Comparison of ENCODE assay signal across 24 mouse cellular contexts in the genomic region with DNA sequence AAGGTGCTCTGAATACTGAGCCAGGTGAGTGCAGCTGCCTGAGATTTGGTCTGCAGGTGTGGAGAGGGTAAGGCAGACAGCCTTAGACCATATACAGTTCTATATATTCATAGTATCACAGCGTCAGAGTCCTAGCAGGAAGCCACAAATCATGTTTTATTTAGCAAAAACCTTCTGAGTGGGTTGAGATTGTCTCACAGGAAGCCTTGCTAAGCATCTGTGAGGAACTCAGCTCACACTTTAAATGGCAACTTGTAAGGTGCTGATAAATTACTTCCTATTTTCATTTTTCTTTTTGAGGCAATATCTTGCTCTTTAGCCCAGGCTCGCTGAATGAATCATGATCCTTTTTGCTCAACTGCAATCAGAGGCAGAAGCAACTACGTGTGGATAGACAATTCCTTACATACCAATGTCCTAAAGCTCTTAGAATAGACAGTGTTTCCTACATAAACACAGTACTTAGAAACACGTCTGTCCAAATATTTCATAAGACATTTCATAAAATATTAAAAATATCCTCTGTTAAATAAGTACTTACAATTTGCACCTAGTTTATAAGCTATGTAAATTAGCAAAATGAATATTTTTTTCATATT.
DNase-seq lines count a peak whose midpoint lies in the region; ATAC-seq and TF ChIP-seq lines count a peak whose summit lies in the region.
"Had no signal": no experiment of that assay in that cellular context is flagged by ENCODE, and none has a peak within 500 bp of the region (broad histone marks: within the 10 kb centered on the region; RNA-seq: fewer than 3 reads in every experiment).

No protein-coding gene starts in this region.

- no peaks in the 10 kb centered on the region for H3K79me2 ChIP-seq in MEL (ENCODE audit: control insufficient read depth, insufficient read depth, low read length, poor library complexity)
- no peaks in the 10 kb centered on the region for H3K79me2 ChIP-seq in macrophage (ENCODE audit: inconsistent target)

- peak; percentile 21 to 26; a peak in 1 of 4 replicates for TF ChIP-seq EP300 in MEL (IDR thresholded peaks at IDR 0.05; ENCODE audit: low read depth in 1 of 2, low read length in 2 of 2)

- no peaks in the 10 kb centered on the region for H3K36me3 ChIP-seq in hindbrain, embryonic 16.5 days (ENCODE audit: control insufficient read depth, insufficient read depth, low read length)
- H3K36me3 ChIP-seq in hindbrain, embryonic 13.5 days, result no peaks in the 10 kb centered on the region
- H3K36me3 ChIP-seq in lung, embryonic 14.5 days (ENCODE audit: insufficient read depth), result no peaks in the 10 kb centered on the region
- H3K36me3 ChIP-seq in MEL (ENCODE audit: control insufficient read depth in 1 of 2, insufficient read depth in 2 of 2, low read length in 2 of 2), result no peaks in the 10 kb centered on the region
- no peaks in the 10 kb centered on the region for H3K36me3 ChIP-seq in macrophage (ENCODE audit: inconsistent target)
- H3K36me3 ChIP-seq: embryonic facial prominence, embryonic 10.5 days; forebrain, embryonic 12.5 days; G1E; heart, embryonic 15.5 days; limb, embryonic 13.5 days; neural tube, embryonic 12.5 days; stomach, embryonic 15.5 days had no signal

- no peak overlapping the region for H3K9ac ChIP-seq in hindbrain, embryonic 16.5 days (ENCODE audit: low read depth, low read length)
- H3K9ac ChIP-seq in hindbrain, embryonic 13.5 days, result no peak overlapping the region
- no peak overlapping the region for H3K9ac ChIP-seq in lung, embryonic 14.5 days
- H3K9ac ChIP-seq in MEL (ENCODE audit: control insufficient read depth, low read depth, low read length, poor library complexity, severe bottlenecking), result no peak overlapping the region
- H3K9ac ChIP-seq: forebrain, embryonic 12.5 days; heart, embryonic 15.5 days; limb, embryonic 13.5 days; neural tube, embryonic 12.5 days; stomach, embryonic 15.5 days had no signal

- no peaks in the 10 kb centered on the region for H3K4me1 ChIP-seq in hindbrain, embryonic 16.5 days (ENCODE audit: control insufficient read depth, insufficient read depth, low read depth, low read length)
- H3K4me1 ChIP-seq in hindbrain, embryonic 13.5 days (replicated peaks), result peaks cover 26% of the 10 kb centered on the region
- no peaks in the 10 kb centered on the region for H3K4me1 ChIP-seq in lung, embryonic 14.5 days (ENCODE audit: insufficient read depth)
- H3K4me1 ChIP-seq in MEL (ENCODE audit: control insufficient read depth in 1 of 2, insufficient read depth in 2 of 2, low read length in 2 of 2), result no peaks in the 10 kb centered on the region
- H3K4me1 ChIP-seq: limb, embryonic 13.5 days; megakaryocyte, embryonic 14.5 days; stomach, embryonic 15.5 days had no signal

- TF ChIP-seq CTCF in lung, embryonic 14.5 days (IDR thresholded peaks at IDR 0.05; ENCODE audit: low read depth), result no peak
- no peak for TF ChIP-seq CTCF in MEL (IDR thresholded peaks at IDR 0.05 in 2 of 3, conservative IDR thresholded peaks at IDR 0.05 in 1 of 3; ENCODE audit: control insufficient read depth in 1 of 3, insufficient read depth in 1 of 3, low read depth in 2 of 3, low read length in 3 of 3, poor library complexity in 1 of 3, severe bottlenecking in 1 of 3)

- H3K4me3 ChIP-seq in hindbrain, embryonic 16.5 days (ENCODE audit: low read length), result no peak overlapping the region
- no peak overlapping the region for H3K4me3 ChIP-seq in hindbrain, embryonic 13.5 days
- H3K4me3 ChIP-seq in lung, embryonic 14.5 days (ENCODE audit: low read depth, low read length), result no peak overlapping the region
- no peak overlapping the region for H3K4me3 ChIP-seq in MEL (ENCODE audit: control insufficient read depth in 1 of 2, insufficient read depth in 1 of 2, low read depth in 2 of 2, low read length in 2 of 2)
- H3K4me3 ChIP-seq in macrophage (ENCODE audit: inconsistent target), result no peak overlapping the region
- H3K4me3 ChIP-seq: embryonic facial prominence, embryonic 10.5 days; forebrain, embryonic 12.5 days; heart, embryonic 15.5 days; limb, embryonic 13.5 days; megakaryocyte, embryonic 14.5 days; neural tube, embryonic 12.5 days; stomach, embryonic 15.5 days had no signal

- WGBS in hindbrain, embryonic 16.5 days, result 78% methylated on average over 4 of the region's 4 CpGs
- WGBS in hindbrain, embryonic 13.5 days, result 75% methylated on average over 4 of the region's 4 CpGs
- 25% methylated on average over 4 of the region's 4 CpGs for WGBS in lung, embryonic 14.5 days
- 0% methylated on average over 4 of the region's 4 CpGs for WGBS in macrophage (ENCODE audit: missing documents)

- H3K27ac ChIP-seq in hindbrain, embryonic 16.5 days (ENCODE audit: low read depth, low read length), result no peak overlapping the region
- no peak overlapping the region for H3K27ac ChIP-seq in hindbrain, embryonic 13.5 days
- H3K27ac ChIP-seq in lung, embryonic 14.5 days (ENCODE audit: low read depth), result no peak overlapping the region
- H3K27ac ChIP-seq in MEL (ENCODE audit: control insufficient read depth, low read depth, low read length), result no peak overlapping the region
- peak overlapping the region; percentile 100 for H3K27ac ChIP-seq in macrophage
- H3K27ac ChIP-seq: embryonic facial prominence, embryonic 10.5 days; forebrain, embryonic 12.5 days; heart, embryonic 15.5 days; limb, embryonic 13.5 days; neural tube, embryonic 12.5 days; stomach, embryonic 15.5 days had no signal

- peak; percentile 29; the same call in 1 of the 2 replicates for ATAC-seq in hindbrain, embryonic 16.5 days
- ATAC-seq in hindbrain, embryonic 13.5 days (ENCODE audit: low FRiP score), result no peak
- ATAC-seq in lung, embryonic 14.5 days (ENCODE audit: insufficient read depth), result no peak

- TF ChIP-seq POLR2A in MEL (IDR thresholded peaks at IDR 0.05; ENCODE audit: control insufficient read depth in 1 of 2, insufficient read depth in 1 of 2, low read depth in 1 of 2, low read length in 2 of 2, poor library complexity in 1 of 2), result no peak

- TF ChIP-seq RAD21 in MEL (IDR thresholded peaks at IDR 0.05; ENCODE audit: low read depth, low read length), result no peak

- H3K9me3 ChIP-seq in hindbrain, embryonic 16.5 days (ENCODE audit: control insufficient read depth, low read length), result no peaks in the 10 kb centered on the region; the same call in 1 of the 2 replicates
- H3K9me3 ChIP-seq in hindbrain, embryonic 13.5 days, result no peaks in the 10 kb centered on the region
- H3K9me3 ChIP-seq in lung, embryonic 14.5 days (ENCODE audit: low read depth, low read length), result no peaks in the 10 kb centered on the region
- no peaks in the 10 kb centered on the region for H3K9me3 ChIP-seq in MEL (replicated peaks; ENCODE audit: insufficient read depth, low read length)
- H3K9me3 ChIP-seq: embryonic facial prominence, embryonic 10.5 days; forebrain, embryonic 12.5 days; G1E; heart, embryonic 15.5 days; limb, embryonic 13.5 days; megakaryocyte, embryonic 14.5 days; neural tube, embryonic 12.5 days; stomach, embryonic 15.5 days had no signal

- no peaks in the 10 kb centered on the region for H3K27me3 ChIP-seq in hindbrain, embryonic 16.5 days (replicated peaks; ENCODE audit: control insufficient read depth, insufficient read depth, low read length)
- H3K27me3 ChIP-seq in hindbrain, embryonic 13.5 days, result no peaks in the 10 kb centered on the region
- no peaks in the 10 kb centered on the region for H3K27me3 ChIP-seq in lung, embryonic 14.5 days (ENCODE audit: insufficient read depth, low read length)
- H3K27me3 ChIP-seq in MEL (ENCODE audit: control insufficient read depth in 1 of 2, insufficient read depth in 2 of 2, low read length in 2 of 2), result no peaks in the 10 kb centered on the region
- H3K27me3 ChIP-seq: forebrain, embryonic 12.5 days; heart, embryonic 15.5 days; limb, embryonic 13.5 days; neural tube, embryonic 12.5 days; stomach, embryonic 15.5 days had no signal

- peak; percentile 23 for DNase-seq in lung, embryonic 14.5 days
- no peak for DNase-seq in lung, postnatal 10 days
- peak; percentile 61 for DNase-seq in MEL (ENCODE audit: low read depth, low spot score)
- no peak for DNase-seq in layer of hippocampus, adult 9-10 months (ENCODE audit: low spot score)
- DNase-seq in kidney, adult 11 months, result no peak
- DNase-seq: adrenal gland, postnatal 36 days; cerebellum, adult 8-10 months; gastrocnemius, postnatal 25 days; heart, postnatal 4 days; kidney, adult 2 months; lung, adult 2 months; right cerebral cortex, adult 18-20 months; thymus, adult 2 months had no signal

- H3K4me2 ChIP-seq in hindbrain, embryonic 16.5 days (ENCODE audit: low read length), result no peak overlapping the region
- H3K4me2 ChIP-seq in hindbrain, embryonic 13.5 days, result no peak overlapping the region
- no peak overlapping the region for H3K4me2 ChIP-seq in lung, embryonic 14.5 days
- H3K4me2 ChIP-seq: forebrain, embryonic 12.5 days; heart, embryonic 15.5 days; limb, embryonic 13.5 days; neural tube, embryonic 12.5 days; stomach, embryonic 15.5 days had no signal

TF ChIP-seq in MEL, 35 proteins besides CTCF, POLR2A, EP300 and RAD21:
- TF ChIP-seq RCOR1 (IDR thresholded peaks at IDR 0.05; ENCODE audit: low read depth, low read length) (peak; percentile 94), GATA1 (IDR thresholded peaks at IDR 0.05; ENCODE audit: low read depth, low read length) (peak; percentile 31; the same call in 1 of the 2 replicates), POLR2AphosphoS2 (IDR thresholded peaks at IDR 0.05; ENCODE audit: low read length) (no peak), ETS1 (IDR thresholded peaks at IDR 0.05; ENCODE audit: low read depth, low read length) (0 out of 2 replicates have a peak, but pooled peaks have one; percentile 42), MEF2A (IDR thresholded peaks at IDR 0.05; ENCODE audit: extremely low read depth, insufficient replicate concordance, low read depth, low read length, poor library complexity, severe bottlenecking) (no peak), TCF12 (IDR thresholded peaks at IDR 0.05; ENCODE audit: low read depth, low read length) (peak; percentile 32; the same call in 1 of the 2 replicates)

Comparison
In these comparisons a context has a peak if more than half of its experiments do, and no peak if none do; other contexts are left out.
1. DNase-seq: peak in lung, embryonic 14.5 days (single experiment) and MEL (single experiment); none in lung, postnatal 10 days (single experiment), layer of hippocampus, adult 9-10 months (single experiment) and kidney, adult 11 months (single experiment).